Mouse (Mus musculus): ENCODE data around the gene Magi1.

The Magi1 gene

GRCm38 (mm10) chr6:94111833-94112232, 171.9 kb downstream of the Magi1 start:
- DNase-seq (ENCODE audit: low spot score), result no peak

GRCm38 (mm10) chr6:94107401-94108107, 176.2 kb downstream of the Magi1 start:
- DNase-seq (ENCODE audit: low spot score), result no peak

DNA sequence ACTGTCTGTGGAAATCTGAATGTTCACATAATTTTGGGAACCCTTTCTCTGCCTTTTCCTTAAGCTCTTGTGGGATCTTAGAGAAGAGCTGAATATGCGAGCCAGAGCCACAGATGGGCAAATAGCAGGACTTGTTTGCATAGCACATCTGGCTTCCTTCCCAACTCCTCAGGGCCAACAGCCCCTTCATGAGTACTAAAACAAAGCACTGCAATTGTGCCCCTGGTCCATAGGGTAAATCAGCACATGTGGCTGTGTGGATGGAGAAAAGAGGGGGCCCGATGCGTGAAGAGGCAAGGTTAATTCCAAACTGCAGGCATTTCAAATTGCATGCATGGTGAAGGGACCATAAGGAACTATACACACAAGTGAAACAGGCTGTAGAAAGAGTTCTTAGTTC, 180.1 kb downstream of the Magi1 start:
- DNase-seq (ENCODE audit: low spot score), result no peak

- no peak for DNase-seq (ENCODE audit: low spot score)
Observed at GRCm38 (mm10) chr6:94101256-94101655, 182.5 kb downstream of the Magi1 start.

- DNase-seq (ENCODE audit: low spot score), result no peak
Observed at GRCm38 (mm10) chr6:94094924-94095685, 188.6 kb downstream of the Magi1 start.

GRCm38 (mm10) chr6:94092969-94093597, 190.6 kb downstream of the Magi1 start:
- no peak for DNase-seq (ENCODE audit: low spot score)

DNA sequence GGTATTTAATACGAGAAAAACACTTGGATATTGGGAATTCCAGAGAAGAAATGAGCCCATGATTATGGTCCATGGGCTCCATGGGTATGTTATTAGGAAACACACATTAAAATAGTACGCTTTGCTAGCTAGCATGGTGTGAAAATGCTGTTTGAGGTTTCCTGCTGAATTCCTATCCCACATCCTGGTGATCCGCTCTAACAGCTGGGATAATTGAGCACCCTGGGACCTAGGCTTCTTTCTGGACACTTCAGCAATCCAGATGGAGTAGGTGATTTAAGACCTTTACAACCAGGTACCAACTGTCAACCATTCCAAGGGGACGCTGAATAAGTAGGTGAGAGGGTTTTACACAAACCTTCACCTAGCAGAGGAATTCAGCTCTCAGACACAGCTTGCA, 191.2 kb downstream of the Magi1 start:
- no peak for DNase-seq (ENCODE audit: low spot score)

- DNase-seq (ENCODE audit: low spot score), result no peak
Observed at GRCm38 (mm10) chr6:94086855-94087254, 196.9 kb downstream of the Magi1 start.

- no peak for DNase-seq (ENCODE audit: low spot score)
Observed at GRCm38 (mm10) chr6:94084752-94085151, 199.0 kb downstream of the Magi1 start.

DNA sequence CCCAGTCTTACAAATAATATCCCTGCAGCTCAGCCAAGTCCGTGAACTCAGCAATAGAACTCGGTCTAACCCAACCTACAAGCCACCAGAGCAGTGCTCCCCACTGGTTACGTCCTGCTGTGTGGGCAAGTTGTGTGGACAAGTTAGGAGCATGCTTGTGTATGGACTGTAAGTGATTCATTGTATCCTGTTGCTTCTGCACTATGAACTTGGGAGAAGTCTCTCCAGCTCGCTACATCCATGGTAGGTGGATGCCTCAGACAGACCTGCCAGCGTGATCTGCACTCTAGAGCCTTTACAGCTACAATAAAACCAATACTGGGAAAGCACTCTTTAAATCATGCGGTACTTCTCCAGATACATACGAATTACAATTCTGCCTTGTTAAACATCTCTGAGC, 200.3 kb downstream of the Magi1 start:
- no peak for DNase-seq (ENCODE audit: low spot score)

GRCm38 (mm10) chr6:94080933-94081545, 202.7 kb downstream of the Magi1 start:
- no peak for DNase-seq (ENCODE audit: low spot score)

DNA sequence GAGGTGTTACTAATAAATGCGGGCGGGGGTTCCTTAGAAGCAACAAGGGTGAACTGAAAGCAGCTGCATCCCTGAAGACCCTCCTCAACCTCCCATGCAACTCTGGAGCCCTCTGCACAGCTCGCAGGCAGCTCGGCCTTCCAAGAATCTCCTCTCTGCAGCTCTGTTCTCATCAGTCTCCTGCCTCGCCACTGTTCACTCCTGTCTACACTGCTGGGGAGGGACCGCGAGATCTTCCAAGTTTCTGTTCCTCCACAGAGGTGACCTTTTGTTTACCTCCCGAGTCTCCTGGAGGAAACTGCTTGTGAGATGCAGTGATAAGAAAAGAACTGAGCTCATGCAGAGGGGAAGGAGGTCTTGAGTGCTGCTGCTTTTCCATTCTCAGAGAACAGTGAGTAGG, 204.8 kb downstream of the Magi1 start:
- no peak for DNase-seq (ENCODE audit: low spot score)

GRCm38 (mm10) chr6:94077013-94077412, 206.7 kb downstream of the Magi1 start:
- DNase-seq (ENCODE audit: low spot score), result no peak

DNA sequence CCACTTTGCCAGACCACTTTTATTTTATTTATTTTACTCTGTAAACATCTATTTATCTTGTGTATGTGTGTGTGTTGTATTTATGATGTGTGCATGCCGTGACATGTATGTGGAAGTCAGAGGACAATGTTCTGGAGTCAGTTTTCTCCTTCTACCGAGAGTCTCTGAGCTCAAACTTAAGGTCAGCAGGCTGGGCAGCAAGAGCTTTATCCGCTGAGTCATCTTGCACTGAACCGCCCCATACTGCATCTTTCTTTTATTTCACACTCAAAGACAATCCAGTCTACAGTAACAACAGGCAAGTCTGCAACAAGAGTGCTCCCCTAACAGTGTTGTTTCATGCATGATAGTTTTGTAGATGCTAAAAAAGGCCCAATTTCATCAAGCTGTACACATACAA, 207.7 kb downstream of the Magi1 start:
- DNase-seq (ENCODE audit: low spot score), result no peak

DNA sequence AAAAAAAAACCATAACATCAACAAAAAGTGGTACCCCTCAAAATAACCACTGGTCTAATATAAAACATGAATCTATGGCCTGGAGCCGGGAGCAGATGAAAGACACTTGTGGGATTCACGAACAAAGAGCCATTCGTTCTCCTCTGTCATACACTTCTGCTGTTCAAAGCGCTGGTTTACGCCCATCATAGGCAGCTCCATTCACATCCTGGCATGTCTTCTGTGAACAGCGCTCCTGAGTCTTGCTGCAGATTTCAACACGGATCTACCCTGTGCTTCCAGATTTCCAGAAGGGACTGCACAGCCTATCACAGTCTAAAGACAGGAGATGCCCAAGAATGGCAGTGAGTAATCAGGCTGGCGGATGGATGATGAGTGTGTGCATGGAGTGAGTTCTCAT, 208.5 kb downstream of the Magi1 start:
- DNase-seq (ENCODE audit: low spot score), result no peak

DNA sequence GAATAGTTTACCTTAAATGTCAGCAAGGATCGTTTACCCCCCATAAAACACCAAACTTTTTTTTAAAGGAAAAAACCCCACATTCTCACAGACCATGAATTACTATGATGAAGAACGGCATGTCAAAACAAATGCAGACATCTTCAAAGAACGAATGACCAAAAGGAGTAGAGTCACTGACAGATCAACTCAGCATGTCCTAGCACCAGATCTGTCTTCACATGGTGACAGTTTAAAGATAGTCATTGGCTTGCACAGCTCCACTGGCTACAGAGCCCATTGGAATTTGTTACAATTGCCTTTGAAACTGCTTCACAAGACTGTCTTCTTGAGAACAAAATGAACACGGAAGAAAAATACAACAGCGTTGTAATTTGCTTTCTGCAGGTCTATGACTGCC, 212.0 kb downstream of the Magi1 start:
- DNase-seq (ENCODE audit: low spot score), result no peak

DNA sequence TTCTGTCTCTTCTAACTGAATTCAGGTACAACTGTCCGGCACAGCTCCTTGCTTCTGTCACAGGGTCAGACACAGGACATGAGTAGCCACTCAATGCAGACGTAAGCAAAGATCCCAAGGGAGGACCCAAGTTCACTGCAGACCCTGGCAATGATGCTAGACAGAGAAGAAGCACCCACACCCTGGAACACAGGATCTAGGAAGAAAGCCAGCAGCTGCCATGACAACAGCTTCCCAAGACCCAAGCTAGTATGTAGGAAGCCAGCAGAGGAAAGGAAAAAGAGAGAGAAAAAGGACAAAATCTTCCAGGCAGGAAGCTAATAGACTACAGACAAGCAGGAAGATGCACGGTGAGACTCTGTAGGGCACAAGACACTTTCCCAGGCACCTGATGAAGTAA, 213.0 kb downstream of the Magi1 start:
- no peak for DNase-seq (ENCODE audit: low spot score)

DNA sequence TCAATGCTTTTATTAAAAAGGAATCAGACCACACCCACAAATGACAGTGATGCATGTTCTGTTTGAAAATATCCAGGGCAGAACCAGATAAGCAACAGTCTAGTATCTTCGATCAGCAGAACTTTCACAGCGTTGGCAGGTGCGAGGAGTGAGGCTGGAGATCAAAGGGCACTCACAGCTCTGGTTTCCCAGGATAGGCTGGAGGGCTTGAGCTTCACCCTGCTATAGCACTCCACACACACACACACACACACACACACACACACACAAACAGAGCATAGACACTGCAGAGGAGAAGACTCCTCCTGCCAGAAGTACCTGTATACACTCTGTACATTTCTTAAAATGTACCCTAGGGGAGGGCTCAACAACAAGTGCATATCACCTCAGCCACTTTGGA, 214.3 kb downstream of the Magi1 start:
- no peak for DNase-seq (ENCODE audit: low spot score)

- DNase-seq (ENCODE audit: low spot score), result no peak
Observed at GRCm38 (mm10) chr6:94067741-94068450, 215.8 kb downstream of the Magi1 start.

GRCm38 (mm10) chr6:94064832-94065231, 218.9 kb downstream of the Magi1 start:
- DNase-seq (ENCODE audit: low spot score), result no peak

GRCm38 (mm10) chr6:94063542-94063941, 220.2 kb downstream of the Magi1 start:
- DNase-seq (ENCODE audit: low spot score), result no peak

DNA sequence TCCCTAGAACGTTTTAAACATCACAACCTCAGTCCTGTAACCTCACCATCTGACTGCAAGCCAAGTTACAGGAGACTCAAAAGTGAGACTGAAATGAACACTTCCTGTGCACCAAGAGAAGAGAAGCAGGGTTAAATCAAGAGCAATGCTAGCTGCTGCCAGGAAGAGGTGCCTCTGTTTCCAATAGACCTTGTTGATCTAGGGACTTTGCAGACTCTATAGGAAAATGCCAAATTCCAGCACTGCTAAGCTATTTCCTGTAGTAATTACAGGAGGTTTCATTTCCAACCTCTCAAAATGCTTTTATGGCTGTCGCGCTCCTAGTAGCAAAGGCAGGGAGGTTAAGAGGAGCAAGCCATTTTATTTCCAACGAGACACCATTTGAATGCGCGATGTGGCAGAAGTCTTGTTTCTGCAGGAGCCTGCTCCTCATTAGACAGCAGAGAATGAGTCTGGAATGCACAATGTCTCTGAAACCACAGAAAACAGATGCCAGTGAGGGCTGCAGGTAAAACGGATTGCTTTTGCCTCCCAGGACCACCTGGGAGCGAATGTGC, 222.2 kb downstream of the Magi1 start:
- DNase-seq (ENCODE audit: low spot score), result no peak

Data from T-cell, adult 2 months (primary cell).